Mouse (Mus musculus) heart, postnatal 4 days (tissue): Measurements from ENCODE around the gene Gm21981. TPM values are rescaled to one million over a fixed set of nuclear protein-coding genes. Genes with fewer than 3 reads are reported as not detected.
"Not testable (repeated sequence)": the region's sequence is repeated elsewhere in the genome, so short reads cannot be mapped to it uniquely, and the experiment has no call there.

Source experiments
- DNase-seq: peaks from one replicate; pipeline ENCODE4 v3.0.0; 2021
- total RNA-seq, 2 experiments: library from RNA; stranded (reverse); gene quantifications; 2 replicates each; pipeline ENCODE4 v1.2.3; 2021

Gm21981 gene
- total RNA-seq, 2 experiments from 2014 or later = 0.98 to 1.1 TPM

DNA sequence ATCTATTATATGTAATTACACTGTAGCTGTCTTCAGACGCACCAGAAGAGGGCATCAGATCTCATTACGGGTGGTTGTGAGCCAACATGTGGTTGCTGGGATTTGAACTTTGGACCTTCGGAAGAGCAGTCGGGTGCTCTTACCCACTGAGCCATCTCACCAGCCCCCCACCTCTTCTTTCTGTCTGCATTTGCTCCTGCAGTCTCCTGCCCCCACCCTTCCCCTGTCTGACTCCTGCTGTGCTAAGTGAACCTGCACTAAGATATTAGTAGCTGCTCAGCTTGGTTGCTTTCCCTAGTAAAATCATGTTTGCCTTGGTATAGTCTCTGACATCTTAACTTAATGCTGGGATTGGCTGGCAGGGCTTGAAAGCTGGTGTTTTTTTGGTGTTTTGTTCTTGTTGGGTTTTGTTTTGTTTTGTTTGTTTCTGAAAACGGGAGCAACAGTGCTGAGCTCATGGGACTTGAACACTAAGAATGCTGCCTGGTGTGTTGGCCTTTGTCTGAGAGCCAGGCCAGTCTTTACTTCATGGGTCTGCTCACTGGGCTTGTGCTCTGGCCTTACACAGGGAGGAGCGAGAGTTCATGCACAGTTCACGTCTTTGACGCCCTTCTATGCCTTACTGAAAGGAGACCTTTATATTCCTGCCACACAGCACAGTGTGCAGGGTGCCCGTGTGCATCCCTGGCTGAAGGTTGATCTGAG lies 31.1 kb downstream of the Gm21981 start:
- DNase-seq = no peak

DNA sequence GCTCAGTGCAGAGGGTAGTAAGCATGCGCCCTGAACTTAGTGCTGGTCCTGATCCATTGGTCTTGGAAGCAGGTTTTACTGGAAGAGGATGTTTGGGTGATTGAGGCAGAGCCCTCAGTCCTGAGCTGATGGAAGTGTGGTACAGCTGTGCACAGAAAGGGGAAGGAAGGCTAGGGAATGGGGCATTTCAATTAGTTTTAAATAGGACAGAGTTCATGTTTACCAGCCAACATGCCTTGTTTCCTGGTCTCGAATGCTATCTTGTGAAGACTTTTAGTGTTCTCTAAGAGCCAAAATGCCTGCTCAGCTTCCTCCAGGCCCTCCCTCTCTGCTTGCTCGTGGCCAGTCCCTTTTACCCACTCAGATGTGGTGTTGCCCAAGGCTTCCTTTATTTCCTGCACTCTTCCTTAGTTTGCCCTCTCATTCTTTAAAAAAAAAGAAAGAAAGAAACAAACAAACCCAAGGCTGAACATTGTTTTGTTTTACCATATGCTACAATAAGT lies 35.5 kb downstream of the Gm21981 start:
- no peak for DNase-seq

DNA sequence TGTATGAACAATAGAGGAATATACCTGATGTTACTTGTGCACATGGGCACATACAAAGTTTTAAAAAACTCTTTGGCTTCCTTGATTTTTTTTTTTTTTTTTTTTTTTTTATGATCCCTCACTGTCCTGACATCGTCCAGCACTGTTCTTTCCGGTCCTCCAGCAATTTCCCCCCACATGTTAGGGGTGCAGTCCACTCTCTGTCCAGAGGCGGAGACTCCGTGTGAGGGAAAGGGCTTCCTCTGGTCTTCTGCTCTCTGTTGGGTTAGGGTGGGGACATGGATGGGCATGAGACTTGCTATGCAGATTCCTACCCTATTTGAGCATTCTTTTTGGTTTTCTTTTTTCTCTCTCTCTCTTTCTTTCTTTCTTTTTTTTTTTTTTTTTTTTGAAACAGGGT lies 36.4 kb downstream of the Gm21981 start:
- DNase-seq = no peak

DNA sequence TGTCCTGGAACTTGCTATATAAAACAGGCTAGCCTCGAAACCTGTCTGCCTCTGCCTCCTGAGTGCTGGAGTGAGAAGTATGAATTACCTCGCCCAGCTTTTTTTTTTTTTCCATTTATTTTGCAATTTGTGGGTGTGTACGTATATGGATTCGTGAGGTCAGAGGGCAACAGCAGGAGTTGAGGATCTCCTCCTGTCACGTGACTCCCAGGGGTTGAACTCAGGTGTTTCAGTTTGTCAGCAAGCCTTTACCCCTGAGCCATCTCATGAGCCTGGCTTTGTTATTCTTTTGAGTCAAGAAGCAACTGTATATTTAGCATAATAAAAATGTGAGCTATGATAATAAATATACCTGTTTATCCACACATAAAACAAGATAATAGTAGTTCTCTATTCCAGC lies 38.6 kb downstream of the Gm21981 start:
- no peak for DNase-seq

DNA sequence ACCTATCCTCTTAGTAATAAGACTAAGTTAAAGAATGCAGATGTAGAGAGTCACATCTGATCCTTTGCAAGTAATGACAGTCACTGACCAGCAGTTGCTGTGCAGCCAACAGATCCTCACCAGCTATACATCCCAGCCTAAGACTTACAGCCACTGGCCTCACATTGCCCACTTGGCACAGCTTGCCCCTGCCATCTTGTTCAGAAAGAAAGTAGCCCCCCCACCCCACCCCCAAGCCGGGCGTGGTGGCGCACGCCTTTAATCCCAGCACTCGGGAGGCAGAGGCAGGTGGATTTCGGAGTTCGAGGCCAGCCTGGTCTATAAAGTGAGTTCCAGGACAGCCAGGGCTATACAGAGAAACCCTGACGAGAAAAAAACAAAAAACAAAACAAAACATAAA lies 39.9 kb downstream of the Gm21981 start:
- not testable (repeated sequence) for DNase-seq

DNA sequence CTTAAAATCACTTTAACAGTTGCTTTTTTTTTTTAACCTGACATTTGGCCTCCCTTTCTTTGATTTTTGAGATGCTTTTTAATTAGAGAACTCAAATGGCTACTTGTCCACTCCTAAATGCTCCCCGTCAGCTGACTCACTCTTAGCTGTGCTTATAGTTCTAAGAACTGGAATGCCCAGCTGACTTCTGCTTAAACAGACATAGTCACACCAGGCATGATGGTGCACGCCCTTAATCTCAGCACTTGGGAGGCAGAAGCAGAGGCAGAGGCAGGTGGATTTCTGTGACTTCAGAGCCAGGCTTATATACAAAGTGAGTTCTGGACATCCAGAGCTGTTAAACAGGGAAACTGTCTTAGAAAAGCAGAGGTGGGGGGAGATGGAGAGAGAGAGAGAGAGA lies 42.3 kb downstream of the Gm21981 start:
- DNase-seq = no peak

DNA sequence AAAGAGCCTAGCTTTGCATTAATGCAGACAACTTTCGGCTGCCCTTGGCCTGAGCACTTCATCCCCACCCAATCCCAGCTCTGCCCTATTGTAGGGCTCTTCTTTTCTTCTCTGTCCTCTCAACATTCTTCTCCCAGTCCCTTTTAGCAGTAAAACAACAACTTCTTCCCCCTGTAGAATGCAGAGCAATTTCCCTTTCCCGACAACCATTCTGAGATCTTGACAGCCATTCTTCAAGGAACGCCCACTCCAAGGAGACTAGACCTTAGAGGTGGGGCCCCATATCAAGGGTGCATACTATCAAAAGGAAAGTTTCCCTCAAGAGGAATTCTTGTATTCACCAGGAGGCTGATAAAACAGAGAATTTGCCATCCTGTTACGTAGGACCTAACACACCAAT lies 45.3 kb downstream of the Gm21981 start:
- DNase-seq = no peak

DNA sequence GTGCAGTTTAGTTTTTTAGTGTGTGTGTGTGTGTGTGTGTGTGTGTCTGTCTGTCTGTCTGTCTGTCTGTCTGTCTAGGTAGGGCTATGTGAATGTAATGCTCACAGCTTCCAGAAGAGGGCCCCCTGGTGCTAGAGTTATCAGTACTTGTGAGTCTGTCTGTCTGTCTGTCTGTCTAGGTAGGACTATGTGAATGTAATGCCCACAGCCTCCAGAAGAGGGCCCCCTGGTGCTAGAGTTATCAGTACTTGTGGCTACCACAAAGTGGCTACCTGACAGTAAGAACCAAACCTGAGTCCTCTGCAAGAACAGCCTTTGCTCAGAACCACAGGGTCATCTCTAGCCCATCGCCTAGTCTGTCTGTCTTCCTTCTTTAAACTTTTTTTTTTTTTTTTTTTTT lies 47.6 kb downstream of the Gm21981 start:
- peak; percentile 63 for DNase-seq

DNA sequence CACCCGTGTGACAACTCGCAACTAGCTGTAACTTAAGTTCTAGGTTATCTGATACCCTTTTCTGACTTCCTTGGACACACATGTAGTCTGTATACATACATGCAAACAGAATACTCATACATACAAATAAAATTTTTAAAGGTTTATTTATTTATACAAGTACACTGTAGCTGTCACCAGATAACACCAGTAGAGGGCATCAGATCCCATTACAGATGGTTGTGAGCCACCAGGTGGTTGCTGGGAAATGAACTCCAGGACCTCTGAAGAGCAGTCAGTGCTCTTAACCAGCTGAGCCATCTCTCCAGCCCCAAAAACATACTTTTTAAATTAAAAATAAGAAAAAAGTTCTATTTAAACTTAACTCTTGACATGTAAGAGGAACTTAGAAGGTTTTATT lies 51.3 kb downstream of the Gm21981 start:
- DNase-seq = no peak

Other genes starting within 250 kb of the Gm21981 start
- 10 to 100 TPM; 13.7 to 14.6 TPM for gene Taf8, start 192.2 kb downstream of the Gm21981 start, total RNA-seq
- 100 to 1,000 TPM; 170 to 175 TPM for gene Ccnd3, start 189.4 kb downstream of the Gm21981 start, total RNA-seq
- 10 to 100 TPM; 21.7 to 22.2 TPM for gene Bysl, start 83.0 kb downstream of the Gm21981 start, total RNA-seq
- gene Med20, start 82.9 kb downstream of the Gm21981 start, total RNA-seq = 10 to 100 TPM; 20.3 to 20.7 TPM
- gene Gm20517, start 82.9 kb downstream of the Gm21981 start, total RNA-seq = 1 to 10 TPM; 3.9 to 4.4 TPM
- 1 to 10 TPM; 7.3 to 9.7 TPM for gene Usp49, start 63.8 kb downstream of the Gm21981 start, total RNA-seq
- gene Tomm6, start 6.1 kb downstream of the Gm21981 start, total RNA-seq = 100 to 1,000 TPM; 156 to 160 TPM
- gene Frs3, start 5.4 kb downstream of the Gm21981 start, total RNA-seq = 1 to 10 TPM; 5.2 to 6.0 TPM
- 1 to 10 TPM; 1.8 to 2.1 TPM for gene Prickle4, start 281 bp upstream of the Gm21981 start, total RNA-seq
- not detected for gene Pgc, start 32.4 kb upstream of the Gm21981 start, total RNA-seq
- 10 to 100 TPM; 50.3 to 53.1 TPM for gene Tfeb, start 42.6 kb upstream of the Gm21981 start, total RNA-seq
- gene Mdfi, start 140.2 kb upstream of the Gm21981 start, total RNA-seq = 10 to 100 TPM; 16.4 to 20.2 TPM
- gene Foxp4, start 230.2 kb upstream of the Gm21981 start, total RNA-seq = 10 to 100 TPM; 18.1 to 19.6 TPM